Mouse (Mus musculus): Measurements from ENCODE around the gene Slc11a1. TPM values are rescaled to one million over a fixed set of nuclear protein-coding genes. Genes with fewer than 3 reads are reported as not detected.
"Not testable (repeated sequence)": the region's sequence is repeated elsewhere in the genome, so short reads cannot be mapped to it uniquely, and the experiment has no call there.

Slc11a1 gene
- polyA plus RNA-seq, 1 experiment from 2014 or later, result 2.4 TPM

DNA sequence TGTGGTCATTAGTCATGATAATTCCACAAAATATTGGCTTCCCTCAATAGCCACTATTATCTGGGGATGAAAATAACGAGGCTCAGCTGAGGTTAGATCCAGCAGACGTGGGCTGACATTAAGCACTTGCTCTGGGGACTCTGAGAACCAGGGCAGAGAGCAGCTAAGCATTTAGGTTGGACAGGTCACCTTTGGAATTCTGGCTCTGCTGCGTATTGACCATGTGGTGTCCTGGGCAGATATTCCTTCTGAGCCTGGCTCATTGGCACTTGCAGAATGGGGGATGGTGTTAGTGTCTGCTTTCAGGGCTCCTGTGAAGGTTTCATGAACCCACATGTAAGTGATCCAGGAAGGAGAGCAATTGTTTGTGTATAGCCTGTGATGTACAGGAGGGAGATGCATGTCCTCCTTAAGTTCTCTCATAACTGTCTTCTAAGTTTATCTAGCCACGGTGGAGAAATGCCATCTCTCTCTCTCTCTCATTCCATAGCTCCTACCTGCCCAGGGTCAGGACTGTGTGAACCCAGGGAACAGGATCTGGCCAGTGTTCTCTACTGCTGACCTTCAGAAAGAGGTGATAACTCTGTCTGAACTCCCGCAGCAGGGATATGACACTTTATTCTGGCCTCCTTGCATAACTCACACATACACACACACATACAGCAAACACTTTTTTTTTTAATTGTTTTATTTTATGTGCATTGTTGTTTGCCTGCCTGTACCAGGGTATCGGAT is 39.4 kb upstream of the Slc11a1 start:
- no peak overlapping the region for H3K9ac ChIP-seq (ENCODE audit: low read length)
- no peaks in the 10 kb centered on the region for H3K36me3 ChIP-seq (ENCODE audit: control insufficient read depth, insufficient read depth, low read length)
- no peak overlapping the region for H3K4me2 ChIP-seq (ENCODE audit: low read length)
- WGBS, result 73% methylated on average over 6 of the region's 6 CpGs
- ATAC-seq, result no peak
- H3K9me3 ChIP-seq (replicated peaks; ENCODE audit: control insufficient read depth, low read length), result no peaks in the 10 kb centered on the region
- H3K4me1 ChIP-seq (ENCODE audit: control insufficient read depth, insufficient read depth, low read length), result peaks cover 11% of the 10 kb centered on the region
- no peak for DNase-seq (ENCODE audit: low spot score)
- no peaks in the 10 kb centered on the region for H3K27me3 ChIP-seq (replicated peaks; ENCODE audit: control insufficient read depth, insufficient read depth, low read length)
- no peak overlapping the region for H3K27ac ChIP-seq (ENCODE audit: low read depth, low read length)
- no peak overlapping the region for H3K4me3 ChIP-seq (ENCODE audit: low read depth, low read length)

DNA sequence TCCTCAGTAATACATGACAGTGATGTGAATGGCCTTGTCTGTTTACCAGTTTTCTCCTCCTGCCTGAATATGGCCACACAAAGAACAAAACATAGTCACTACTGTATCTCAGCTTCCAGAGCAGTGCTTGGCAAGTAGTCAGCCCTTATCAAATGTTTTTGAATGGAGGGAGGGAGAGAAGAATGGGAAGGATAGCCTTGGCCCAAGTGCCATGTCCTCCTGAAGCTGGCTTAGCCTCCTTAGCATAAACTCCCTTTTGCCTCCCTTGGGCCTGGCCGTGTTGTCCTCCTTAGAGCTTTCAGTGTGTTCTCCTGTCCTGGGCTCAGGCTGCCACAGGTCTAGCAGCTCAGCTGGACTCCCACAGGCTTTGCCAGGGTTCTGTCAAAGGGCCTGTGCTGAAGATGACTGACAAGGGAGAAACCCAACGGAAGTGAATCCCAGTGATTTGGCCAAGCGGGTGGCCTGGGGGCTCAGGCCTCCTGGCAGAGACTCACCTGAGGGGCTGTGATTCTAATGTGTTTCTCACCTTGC is 37.7 kb upstream of the Slc11a1 start:
- Histone ChIP-seq H3K27ac (ENCODE audit: low read depth, low read length) (no peak overlapping the region), H3K4me2 (ENCODE audit: low read length) (no peak overlapping the region), H3K9me3 (replicated peaks; ENCODE audit: control insufficient read depth, low read length) (no peaks in the 10 kb centered on the region), H3K36me3 (ENCODE audit: control insufficient read depth, insufficient read depth, low read length) (no peaks in the 10 kb centered on the region), H3K27me3 (replicated peaks; ENCODE audit: control insufficient read depth, insufficient read depth, low read length) (no peaks in the 10 kb centered on the region), H3K4me3 (ENCODE audit: low read depth, low read length) (no peak overlapping the region), H3K9ac (ENCODE audit: low read length) (no peak overlapping the region), H3K4me1 (ENCODE audit: control insufficient read depth, insufficient read depth, low read length) (peaks cover 11% of the 10 kb centered on the region)
- 78% methylated on average over 3 of the region's 3 CpGs for WGBS
- no peak for DNase-seq (ENCODE audit: low spot score)
- ATAC-seq, result no peak

DNA sequence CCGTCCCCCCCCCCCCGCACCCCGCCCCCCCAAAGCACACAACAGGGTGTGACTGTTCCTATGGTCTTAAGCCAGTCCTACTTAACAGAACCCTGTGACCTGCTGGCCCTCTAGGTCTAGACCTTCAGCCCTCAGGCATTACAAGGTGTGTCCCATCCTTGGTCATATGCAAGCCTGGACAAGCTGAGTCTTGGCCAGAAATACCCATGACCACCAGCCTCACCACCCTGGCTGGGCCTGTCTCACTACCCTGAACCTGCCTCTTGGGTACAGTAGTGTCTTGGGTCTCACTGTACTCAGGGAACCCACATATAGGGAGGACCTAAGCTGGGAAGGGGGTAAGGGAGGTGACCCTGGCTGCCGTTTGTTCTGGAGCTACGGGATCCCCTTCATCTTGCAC is 37.0 kb upstream of the Slc11a1 start:
- WGBS, result 98% methylated on average over 5 of the region's 5 CpGs
- ATAC-seq (no peak), DNase-seq (ENCODE audit: low spot score) (no peak)

DNA sequence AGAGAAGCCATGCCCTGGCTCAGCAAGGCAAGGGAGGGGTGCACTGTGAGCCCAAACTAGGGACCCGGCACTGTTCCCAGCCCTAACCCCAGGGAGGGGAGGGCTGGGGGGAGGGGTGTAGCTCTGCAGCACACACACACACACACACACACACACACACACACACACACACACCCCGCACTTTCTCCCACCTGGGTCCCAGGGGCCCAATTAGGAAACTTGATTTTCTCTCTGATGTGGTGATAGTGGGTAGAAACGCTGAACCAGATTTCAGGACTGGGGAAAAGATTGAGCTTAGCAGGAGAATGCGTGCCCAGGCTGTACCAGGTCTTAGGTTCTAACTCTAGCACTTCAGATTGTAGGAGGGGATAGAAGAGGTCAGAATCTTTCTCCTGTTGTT is 36.4 kb upstream of the Slc11a1 start:
- Histone ChIP-seq H3K36me3 (ENCODE audit: control insufficient read depth, insufficient read depth, low read length) (no peaks in the 10 kb centered on the region), H3K9me3 (replicated peaks; ENCODE audit: control insufficient read depth, low read length) (no peaks in the 10 kb centered on the region), H3K4me2 (ENCODE audit: low read length) (no peak overlapping the region), H3K27me3 (replicated peaks; ENCODE audit: control insufficient read depth, insufficient read depth, low read length) (no peaks in the 10 kb centered on the region), H3K4me3 (ENCODE audit: low read depth, low read length) (no peak overlapping the region), H3K27ac (ENCODE audit: low read depth, low read length) (no peak overlapping the region), H3K9ac (ENCODE audit: low read length) (no peak overlapping the region), H3K4me1 (ENCODE audit: control insufficient read depth, insufficient read depth, low read length) (peaks cover 3% of the 10 kb centered on the region)
- DNase-seq (ENCODE audit: low spot score) (no peak), ATAC-seq (no peak)
- 87% methylated on average over 4 of the region's 4 CpGs for WGBS

More for the DNA sequence above, 37.0 kb upstream of the Slc11a1 start:
- Histone ChIP-seq H3K9ac (ENCODE audit: low read length) (no peak overlapping the region), H3K4me2 (ENCODE audit: low read length) (no peak overlapping the region), H3K36me3 (ENCODE audit: control insufficient read depth, insufficient read depth, low read length) (no peaks in the 10 kb centered on the region), H3K9me3 (replicated peaks; ENCODE audit: control insufficient read depth, low read length) (no peaks in the 10 kb centered on the region), H3K4me3 (ENCODE audit: low read depth, low read length) (no peak overlapping the region), H3K4me1 (ENCODE audit: control insufficient read depth, insufficient read depth, low read length) (peaks cover 9% of the 10 kb centered on the region), H3K27ac (ENCODE audit: low read depth, low read length) (no peak overlapping the region), H3K27me3 (replicated peaks; ENCODE audit: control insufficient read depth, insufficient read depth, low read length) (no peaks in the 10 kb centered on the region)

DNA sequence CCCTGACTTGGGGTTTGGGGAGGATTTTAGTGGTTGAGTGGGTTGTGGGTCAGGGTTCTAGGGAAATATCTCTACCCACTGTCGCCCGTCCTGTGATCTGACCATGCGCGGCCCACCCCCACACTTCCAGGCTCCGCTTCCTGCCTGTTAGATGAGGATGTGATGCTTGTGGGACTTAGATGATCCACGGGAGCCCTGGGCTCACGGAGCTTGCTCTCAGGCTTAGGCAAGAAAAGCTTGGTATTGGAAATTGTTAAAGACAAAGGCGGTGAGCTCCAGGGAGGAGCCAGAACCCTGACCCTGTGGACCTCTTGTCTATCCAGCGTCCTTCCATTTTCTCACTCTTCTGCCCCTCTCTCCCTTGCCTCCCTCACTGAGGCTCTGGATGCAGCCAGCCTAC is 35.1 kb upstream of the Slc11a1 start:
- no peaks in the 10 kb centered on the region for H3K9me3 ChIP-seq (replicated peaks; ENCODE audit: control insufficient read depth, low read length)
- DNase-seq (ENCODE audit: low spot score), result no peak
- no peak overlapping the region for H3K4me3 ChIP-seq (ENCODE audit: low read depth, low read length)
- H3K27me3 ChIP-seq (replicated peaks; ENCODE audit: control insufficient read depth, insufficient read depth, low read length), result no peaks in the 10 kb centered on the region
- no peaks in the 10 kb centered on the region for H3K4me1 ChIP-seq (ENCODE audit: control insufficient read depth, insufficient read depth, low read length)
- H3K9ac ChIP-seq (ENCODE audit: low read length), result no peak overlapping the region
- whole genome bisulfite sequencing, result 92% methylated on average over 9 of the region's 9 CpGs
- ATAC-seq, result no peak
- no peak overlapping the region for H3K4me2 ChIP-seq (ENCODE audit: low read length)
- no peaks in the 10 kb centered on the region for H3K36me3 ChIP-seq (ENCODE audit: control insufficient read depth, insufficient read depth, low read length)
- no peak overlapping the region for H3K27ac ChIP-seq (ENCODE audit: low read depth, low read length)

DNA sequence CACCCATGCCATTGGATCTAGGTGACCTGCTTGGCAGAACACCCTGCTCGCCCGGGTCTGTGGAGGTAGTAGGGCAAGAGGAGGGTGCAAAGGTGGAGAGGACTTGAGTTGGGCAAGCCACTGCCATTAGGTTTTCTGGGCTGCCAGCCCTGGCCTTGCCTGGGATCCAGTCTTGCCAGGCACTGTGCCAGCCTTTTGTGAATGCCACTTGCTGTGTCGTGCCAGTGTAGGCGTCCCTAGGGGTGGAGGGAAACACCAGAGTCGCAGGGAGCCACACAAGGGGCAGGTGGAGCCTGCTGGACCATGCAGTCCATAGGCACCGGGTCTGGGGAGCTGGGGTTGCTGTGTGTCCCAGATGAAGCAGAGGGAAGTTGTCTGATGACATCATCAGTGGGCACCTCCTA is 34.6 kb upstream of the Slc11a1 start:
- Histone ChIP-seq H3K4me2 (ENCODE audit: low read length) (no peak overlapping the region), H3K4me1 (ENCODE audit: control insufficient read depth, insufficient read depth, low read length) (no peaks in the 10 kb centered on the region), H3K9me3 (replicated peaks; ENCODE audit: control insufficient read depth, low read length) (no peaks in the 10 kb centered on the region), H3K27ac (ENCODE audit: low read depth, low read length) (no peak overlapping the region), H3K4me3 (ENCODE audit: low read depth, low read length) (no peak overlapping the region), H3K9ac (ENCODE audit: low read length) (no peak overlapping the region), H3K27me3 (replicated peaks; ENCODE audit: control insufficient read depth, insufficient read depth, low read length) (no peaks in the 10 kb centered on the region), H3K36me3 (ENCODE audit: control insufficient read depth, insufficient read depth, low read length) (no peaks in the 10 kb centered on the region)
- 84% methylated on average over 6 of the region's 6 CpGs for WGBS
- DNase-seq (ENCODE audit: low spot score) (peak; percentile 30), ATAC-seq (peak; percentile 12; the same call in 1 of the 2 replicates)

DNA sequence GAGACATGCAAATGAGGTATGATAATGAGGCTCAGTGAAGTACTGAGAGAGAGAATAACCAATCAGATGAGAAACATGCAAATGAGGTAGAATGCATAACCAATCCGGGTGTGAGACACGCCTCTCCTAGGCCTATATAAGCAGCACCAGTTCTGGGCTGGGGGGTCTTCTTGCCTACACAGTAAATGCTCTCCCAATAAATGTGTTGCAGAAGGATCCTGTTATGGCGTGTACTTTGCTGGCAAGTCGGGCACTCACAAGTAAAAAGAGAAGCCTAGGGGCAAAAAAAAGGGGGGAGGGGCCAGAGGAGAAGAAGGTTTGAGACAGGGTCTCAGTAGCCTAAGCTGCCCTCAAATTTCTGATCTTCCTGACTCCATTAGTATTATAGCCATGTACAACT is 34.0 kb upstream of the Slc11a1 start:
- H3K4me1 ChIP-seq (ENCODE audit: control insufficient read depth, insufficient read depth, low read length); H3K4me3 ChIP-seq (ENCODE audit: low read depth, low read length); H3K9me3 ChIP-seq (replicated peaks; ENCODE audit: control insufficient read depth, low read length); H3K27me3 ChIP-seq (replicated peaks; ENCODE audit: control insufficient read depth, insufficient read depth, low read length); DNase-seq (ENCODE audit: low spot score); H3K4me2 ChIP-seq (ENCODE audit: low read length); H3K9ac ChIP-seq (ENCODE audit: low read length); H3K27ac ChIP-seq (ENCODE audit: low read depth, low read length); ATAC-seq; H3K36me3 ChIP-seq (ENCODE audit: control insufficient read depth, insufficient read depth, low read length): not testable (repeated sequence)
- WGBS, result 94% methylated on average over 4 of the region's 4 CpGs

DNA sequence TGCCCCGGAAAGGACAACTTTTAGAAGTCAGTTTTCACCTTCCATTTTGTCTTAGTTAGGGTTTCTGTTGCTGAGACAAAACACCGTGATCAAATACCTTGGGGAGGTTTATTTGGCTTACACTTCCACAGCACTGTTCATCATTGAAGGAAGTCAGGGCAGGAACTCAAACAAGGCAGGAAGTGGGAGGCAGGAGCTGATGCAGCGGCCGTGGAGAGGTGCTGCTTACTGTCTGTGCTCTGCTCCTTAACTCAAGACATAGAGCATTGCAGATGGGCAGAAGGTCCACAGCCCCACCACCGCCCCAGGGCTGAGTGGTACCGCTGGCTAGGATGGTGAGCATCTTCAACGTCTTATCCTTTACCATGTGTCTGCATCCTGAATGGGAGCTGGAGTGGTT is 33.1 kb upstream of the Slc11a1 start:
- DNase-seq (ENCODE audit: low spot score), result no peak
- Histone ChIP-seq H3K36me3 (ENCODE audit: control insufficient read depth, insufficient read depth, low read length) (no peaks in the 10 kb centered on the region), H3K4me3 (ENCODE audit: low read depth, low read length) (no peak overlapping the region), H3K27me3 (replicated peaks; ENCODE audit: control insufficient read depth, insufficient read depth, low read length) (no peaks in the 10 kb centered on the region), H3K9me3 (replicated peaks; ENCODE audit: control insufficient read depth, low read length) (no peaks in the 10 kb centered on the region), H3K27ac (ENCODE audit: low read depth, low read length) (no peak overlapping the region), H3K4me2 (ENCODE audit: low read length) (no peak overlapping the region), H3K4me1 (ENCODE audit: control insufficient read depth, insufficient read depth, low read length) (no peaks in the 10 kb centered on the region), H3K9ac (ENCODE audit: low read length) (no peak overlapping the region)
- no peak for ATAC-seq
- 95% methylated on average over 7 of the region's 7 CpGs for WGBS

DNA sequence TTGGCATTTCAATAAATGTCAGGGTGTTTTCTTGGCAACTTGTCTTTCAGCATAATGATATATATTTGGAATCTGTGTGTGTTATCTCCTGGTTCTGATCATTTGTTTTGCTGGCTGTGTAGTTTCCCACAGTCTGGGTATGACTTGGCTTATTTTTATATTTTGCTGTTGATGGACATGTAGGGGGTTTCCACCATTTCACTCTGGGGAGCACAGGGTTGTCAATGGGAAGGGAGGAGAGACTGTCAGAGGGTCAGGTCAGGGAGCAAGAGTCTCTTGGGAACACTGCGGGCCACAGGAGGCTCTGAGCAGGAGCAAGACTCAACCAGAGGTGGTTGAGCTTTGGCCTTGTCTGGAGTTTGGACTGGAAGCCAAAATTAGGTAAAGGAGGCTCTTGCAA is 32.7 kb upstream of the Slc11a1 start:
- ATAC-seq (no peak), DNase-seq (ENCODE audit: low spot score) (no peak)
- H3K36me3 ChIP-seq (ENCODE audit: control insufficient read depth, insufficient read depth, low read length), result no peaks in the 10 kb centered on the region
- no peak overlapping the region for H3K9ac ChIP-seq (ENCODE audit: low read length)
- H3K4me3 ChIP-seq (ENCODE audit: low read depth, low read length), result no peak overlapping the region
- no peaks in the 10 kb centered on the region for H3K9me3 ChIP-seq (replicated peaks; ENCODE audit: control insufficient read depth, low read length)
- no peaks in the 10 kb centered on the region for H3K4me1 ChIP-seq (ENCODE audit: control insufficient read depth, insufficient read depth, low read length)
- WGBS, result 100% methylated on average over 1 of the region's 1 CpGs
- no peak overlapping the region for H3K4me2 ChIP-seq (ENCODE audit: low read length)
- H3K27me3 ChIP-seq (replicated peaks; ENCODE audit: control insufficient read depth, insufficient read depth, low read length), result no peaks in the 10 kb centered on the region
- H3K27ac ChIP-seq (ENCODE audit: low read depth, low read length), result no peak overlapping the region
